Mouse (Mus musculus) C3H10T1/2 (cell line): ENCODE measurements around the gene Dhodh. TPM values are rescaled to one million over a fixed set of nuclear protein-coding genes. Genes with fewer than 3 reads are reported as not detected.

Experiments
- polyA plus RNA-seq, 2 experiments: library from polyadenylated mRNA; unstranded; fragments of >200 nt; fragmentation: generic; extraction: Trizol; gene quantifications; one replicate each; pipeline ENCODE4 v1.2.1; 2012; ENCODE audit warnings: missing spikeins in 2 of 2

Dhodh gene
- polyA plus RNA-seq: 10 to 100 TPM; 12.3 to 14.9 TPM

GRCm38 (mm10) chr8:109608271-109609152 lies at the start of gene Dhodh:
Dhodh (minus strand) TSS chr8:109608673.

GRCm38 (mm10) chr8:109614243-109615210 lies 6.1 kb upstream of the Dhodh start, which contains the start of gene Pkd1l3:
Pkd1l3 (plus strand) TSS chr8:109614517.

GRCm38 (mm10) chr8:109578900-109579301 lies 29.6 kb downstream of the Dhodh start, which contains the start of gene Hp:
Hp (minus strand) TSS chr8:109579172.

GRCm38 (mm10) chr8:109565498-109566333 lies 42.8 kb downstream of the Dhodh start, which contains the start of the genes Dhx38 and Txnl4b:
Dhx38 (minus strand) TSS chr8:109565861.
Txnl4b (plus strand) TSS chr8:109565892.

Other genes with a start within 250 kb of the Dhodh start
- gene Pmfbp1, start 114.6 kb downstream of the Dhodh start, polyA plus RNA-seq: not detected
- 10 to 100 TPM in 1 of 2 experiments, 1 to 10 TPM in 1; 8.4 to 25.3 TPM for gene Dhx38, start 42.8 kb downstream of the Dhodh start, polyA plus RNA-seq
- gene Txnl4b, start 42.8 kb downstream of the Dhodh start, polyA plus RNA-seq: 10 to 100 TPM in 1 of 2 experiments, 1 to 10 TPM in 1; 3.0 to 12.8 TPM
- gene Hp, start 29.5 kb downstream of the Dhodh start, polyA plus RNA-seq: 1 to 10 TPM in 1 of 2 experiments, under 1 TPM in 1; 0.04 to 4.0 TPM
- gene Pkd1l3, start 5.8 kb upstream of the Dhodh start, polyA plus RNA-seq: not detected
- gene Ist1, start 84.6 kb upstream of the Dhodh start, polyA plus RNA-seq: 10 to 100 TPM; 16.1 to 38.3 TPM
- 10 to 100 TPM in 1 of 2 experiments, 1 to 10 TPM in 1; 4.8 to 20.6 TPM for gene Zfp821, start 96.9 kb upstream of the Dhodh start, polyA plus RNA-seq
- gene Atxn1l, start 129.1 kb upstream of the Dhodh start, polyA plus RNA-seq: 1 to 10 TPM; 4.4 to 7.7 TPM
- gene Ap1g1, start 169.9 kb upstream of the Dhodh start, polyA plus RNA-seq: 10 to 100 TPM in 1 of 2 experiments, 1 to 10 TPM in 1; 3.8 to 22.8 TPM